Mouse (Mus musculus): ENCODE data around the gene Itga5. TPM values are rescaled to one million over a fixed set of nuclear protein-coding genes. Genes with fewer than 3 reads are reported as not detected.

Itga5 gene
- total RNA-seq, 2 experiments from 2014 or later: 1.4 to 1.9 TPM

Small RNA genes within 50 kb of the gene (microRNA-seq; reads per million reads assigned to microRNA genes)
- gene Mir6963: 0 reads per million in 2 experiments

Other genes starting within 250 kb of the Itga5 start
- gene Smug1, start 199.7 kb downstream of the Itga5 start, total RNA-seq (2021): 10 to 100 TPM; 20.9 to 22.5 TPM
- 100 to 1,000 TPM; 188 to 189 TPM for gene Cbx5, start 126.9 kb downstream of the Itga5 start, total RNA-seq (2021)
- 100 to 1,000 TPM; 257 to 272 TPM for gene Hnrnpa1, start 126.3 kb downstream of the Itga5 start, total RNA-seq (2021)
- gene Nfe2, start 108.4 kb downstream of the Itga5 start, total RNA-seq (2021): under 1 TPM in 1 of 2 experiments, not detected in 1; 0.23 TPM
- gene Copz1, start 94.0 kb downstream of the Itga5 start, total RNA-seq (2021): 100 to 1,000 TPM in 1 of 2 experiments, 10 to 100 TPM in 1; 93.2 to 103 TPM
- under 1 TPM; 0.25 to 0.66 TPM for gene Gpr84, start 56.2 kb downstream of the Itga5 start, total RNA-seq (2021)
- 10 to 100 TPM; 38.7 to 39.7 TPM for gene Zfp385a, start 26.7 kb downstream of the Itga5 start, total RNA-seq (2021)
- gene Gtsf1, start 63.7 kb upstream of the Itga5 start, total RNA-seq (2021): not detected
- not detected for gene Gtsf2, start 81.7 kb upstream of the Itga5 start, total RNA-seq (2021)
- 1 to 10 TPM; 7.0 to 7.3 TPM for gene Nckap1l, start 87.0 kb upstream of the Itga5 start, total RNA-seq (2021)
- 10 to 100 TPM; 95.3 to 97.7 TPM for gene Pde1b, start 136.3 kb upstream of the Itga5 start, total RNA-seq (2021)
- 100 to 1,000 TPM in 1 of 2 experiments, 10 to 100 TPM in 1; 99.1 to 123 TPM for gene Ppp1r1a, start 171.2 kb upstream of the Itga5 start, total RNA-seq (2021)
- gene Glycam1, start 198.3 kb upstream of the Itga5 start, total RNA-seq (2021): 1 to 10 TPM; 1.3 to 1.6 TPM

Measured in layer of hippocampus, postnatal 36 days (tissue).